Mouse (Mus musculus) liver, embryonic 13.5 days (tissue): Measurements from ENCODE around the gene Hydin. TPM values are rescaled to one million over a fixed set of nuclear protein-coding genes. Genes with fewer than 3 reads are reported as not detected.

Experiments used
- ATAC-seq: fragments of 200-750 bp; cut with Nextera tagmentation; 2 replicates; pipeline ENCODE4 v1.8.0; 2017; ENCODE audit warnings: low read depth, mild to moderate bottlenecking, moderate number of reproducible peaks, moderate library complexity
- DNase-seq: peaks from one replicate; pipeline ENCODE4 v3.0.0; 2022
- H3K27ac ChIP-seq: fragments of 300-500 bp; sonication (generic); 2 replicates; pipeline ENCODE4 v1.5.1; 2015; ENCODE audit warnings: moderate library complexity, mild to moderate bottlenecking, inconsistent platforms
- H3K27me3 ChIP-seq: fragments of 300-500 bp; sonication (generic); 2 replicates; pipeline ENCODE4 v1.6.1; 2015; ENCODE audit warnings: mild to moderate bottlenecking, inconsistent platforms
- H3K36me3 ChIP-seq: fragments of 300-500 bp; sonication (generic); 2 replicates; pipeline ENCODE4 v1.6.1; 2015; ENCODE audit warnings: mild to moderate bottlenecking, inconsistent platforms
- H3K4me1 ChIP-seq: fragments of 300-500 bp; sonication (generic); replicated peaks from 2 replicates; pipeline ENCODE4 v1.6.1; 2015; ENCODE audit warnings: inconsistent platforms
- H3K4me2 ChIP-seq: fragments of 300-500 bp; sonication (generic); 2 replicates; pipeline ENCODE4 v1.6.1; 2015; ENCODE audit warnings: inconsistent platforms, mild to moderate bottlenecking, moderate library complexity
- H3K4me3 ChIP-seq: fragments of 300-500 bp; sonication (generic); replicated peaks from 2 replicates; pipeline ENCODE4 v1.5.1; 2015; ENCODE audit warnings: mild to moderate bottlenecking, inconsistent platforms
- H3K9ac ChIP-seq: fragments of 300-500 bp; sonication (generic); 2 replicates; pipeline ENCODE4 v1.6.1; 2015; ENCODE audit warnings: mild to moderate bottlenecking, inconsistent platforms
- H3K9me3 ChIP-seq: fragments of 300-500 bp; sonication (generic); replicated peaks from 2 replicates; pipeline ENCODE4 v1.6.1; 2016; ENCODE audit warnings: inconsistent platforms
- WGBS: fragments of 180-500 bp; shearing (Covaris S2); methylation state at CpG from one replicate; pipeline ENCODE4 v1.1.7; 2015; ENCODE audit not compliant: insufficient replicate concordance; 5-methylcytosine and 5-hydroxymethylcytosine counted together
- polyA plus RNA-seq: library from polyadenylated mRNA; unstranded; fragments of >200 nt; fragmentation: Nextera tagmentation; extraction: Ambion mirVana; gene quantifications from 2 replicates; pipeline ENCODE4 v1.2.1, GENCODE M21; 2015

Gene Hydin
- polyA plus RNA-seq, 1 experiment from 2014 or later: 0.06 TPM

- Histone ChIP-seq H3K27ac (no peak overlapping the region), H3K4me2 (no peak overlapping the region), H3K27me3 (no peaks in the 10 kb centered on the region), H3K9ac (no peak overlapping the region), H3K36me3 (peaks cover 83% of the 10 kb centered on the region), H3K9me3 (no peaks in the 10 kb centered on the region), H3K4me1 (no peaks in the 10 kb centered on the region), H3K4me3 (no peak overlapping the region)
- DNase-seq (no peak), ATAC-seq (no peak)
- WGBS: 88% methylated on average over 6 of the region's 6 CpGs
These were observed 369.4 kb downstream of the Hydin start for GRCm38 (mm10) chr8:110636182-110636581.

GRCm38 (mm10) chr8:110642331-110642730 is 375.6 kb downstream of the Hydin start:
- Histone ChIP-seq H3K4me3 (no peak overlapping the region), H3K9ac (no peak overlapping the region), H3K36me3 (peaks cover 60% of the 10 kb centered on the region), H3K4me2 (no peak overlapping the region), H3K27me3 (no peaks in the 10 kb centered on the region), H3K4me1 (no peaks in the 10 kb centered on the region), H3K27ac (no peak overlapping the region), H3K9me3 (no peaks in the 10 kb centered on the region)
- DNase-seq (no peak), ATAC-seq (no peak)
- 88% methylated on average over 5 of the region's 5 CpGs for WGBS

GRCm38 (mm10) chr8:110643177-110643576 is 376.4 kb downstream of the Hydin start:
- DNase-seq: no peak
- Histone ChIP-seq H3K4me3 (no peak overlapping the region), H3K27me3 (no peaks in the 10 kb centered on the region), H3K36me3 (peaks cover 52% of the 10 kb centered on the region), H3K4me1 (no peaks in the 10 kb centered on the region), H3K9ac (no peak overlapping the region), H3K4me2 (no peak overlapping the region), H3K9me3 (no peaks in the 10 kb centered on the region), H3K27ac (no peak overlapping the region)
- no peak for ATAC-seq
- 65% methylated on average over 4 of the region's 4 CpGs for WGBS

DNA sequence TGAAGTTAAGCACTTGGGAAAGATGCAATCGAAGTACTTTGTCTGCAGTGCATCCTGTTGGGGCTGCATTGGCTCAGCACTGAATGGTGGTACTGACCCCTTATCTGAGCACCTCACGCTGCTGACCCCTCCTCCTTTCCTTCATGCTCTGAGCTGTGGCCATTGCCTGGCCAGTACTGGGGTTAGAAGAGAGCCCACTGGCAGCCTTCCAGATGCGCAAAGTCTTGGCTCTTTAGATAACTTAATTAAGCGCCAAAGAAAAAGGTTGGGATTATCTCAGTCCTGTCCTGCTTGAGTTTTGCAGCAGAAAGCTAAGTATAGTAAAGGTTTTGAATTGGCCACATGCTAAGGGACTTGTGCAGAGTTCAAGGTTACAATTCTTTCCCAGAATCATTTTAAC is 377.6 kb downstream of the Hydin start:
- H3K36me3 ChIP-seq: peaks cover 50% of the 10 kb centered on the region
- no peaks in the 10 kb centered on the region for H3K4me1 ChIP-seq
- DNase-seq (no peak), ATAC-seq (no peak)
- no peak overlapping the region for H3K9ac ChIP-seq
- no peak overlapping the region for H3K4me2 ChIP-seq
- 73% methylated on average over 4 of the region's 4 CpGs for WGBS
- no peaks in the 10 kb centered on the region for H3K9me3 ChIP-seq
- no peak overlapping the region for H3K4me3 ChIP-seq
- H3K27ac ChIP-seq: no peak overlapping the region
- no peaks in the 10 kb centered on the region for H3K27me3 ChIP-seq

GRCm38 (mm10) chr8:110644901-110645300 is 378.1 kb downstream of the Hydin start:
- Histone ChIP-seq H3K4me1 (no peaks in the 10 kb centered on the region), H3K27ac (no peak overlapping the region), H3K4me3 (no peak overlapping the region), H3K9me3 (no peaks in the 10 kb centered on the region), H3K36me3 (peaks cover 51% of the 10 kb centered on the region), H3K9ac (no peak overlapping the region), H3K4me2 (no peak overlapping the region), H3K27me3 (no peaks in the 10 kb centered on the region)
- 88% methylated on average over 2 of the region's 2 CpGs for WGBS
- no peak for ATAC-seq
- DNase-seq: no peak

DNA sequence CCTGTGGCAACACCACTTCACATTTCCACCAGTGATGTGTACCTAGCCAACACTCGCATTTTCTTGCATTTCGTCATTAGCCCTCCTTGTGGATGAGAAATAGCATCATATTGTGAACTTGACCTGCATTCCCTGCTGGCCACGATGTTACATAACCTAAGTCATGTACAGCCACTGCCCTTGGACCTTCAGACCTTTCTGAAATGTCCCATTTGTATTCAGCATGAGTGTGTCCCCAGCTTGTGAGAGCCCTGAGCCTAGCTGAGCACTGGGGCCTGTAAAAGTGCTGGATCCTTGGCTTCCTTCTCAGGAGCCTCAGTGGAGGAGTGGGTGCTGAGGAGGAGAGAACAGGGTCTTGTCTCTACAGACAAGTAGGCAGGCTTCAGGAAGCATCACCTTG is 378.6 kb downstream of the Hydin start:
- Histone ChIP-seq H3K4me2 (no peak overlapping the region), H3K4me1 (no peaks in the 10 kb centered on the region), H3K27ac (no peak overlapping the region), H3K36me3 (peaks cover 50% of the 10 kb centered on the region), H3K27me3 (no peaks in the 10 kb centered on the region), H3K9me3 (no peaks in the 10 kb centered on the region), H3K4me3 (no peak overlapping the region), H3K9ac (no peak overlapping the region)
- no peak for DNase-seq
- ATAC-seq: no peak
- 74% methylated on average over 3 of the region's 3 CpGs for WGBS

GRCm38 (mm10) chr8:110646064-110646463 is 379.3 kb downstream of the Hydin start:
- WGBS: 41% methylated on average over 6 of the region's 6 CpGs
- Histone ChIP-seq H3K9ac (no peak overlapping the region), H3K27me3 (no peaks in the 10 kb centered on the region), H3K9me3 (no peaks in the 10 kb centered on the region), H3K27ac (no peak overlapping the region), H3K36me3 (peaks cover 56% of the 10 kb centered on the region), H3K4me1 (no peaks in the 10 kb centered on the region), H3K4me3 (no peak overlapping the region), H3K4me2 (no peak overlapping the region)
- peak; percentile 4 for DNase-seq
- 0 out of 2 replicates have a peak, but pooled peaks have one; percentile 43 for ATAC-seq

GRCm38 (mm10) chr8:110648577-110648976 is 381.8 kb downstream of the Hydin start:
- DNase-seq: no peak
- peaks cover 55% of the 10 kb centered on the region for H3K36me3 ChIP-seq
- no peak overlapping the region for H3K4me2 ChIP-seq
- H3K9me3 ChIP-seq: no peaks in the 10 kb centered on the region
- H3K9ac ChIP-seq: no peak overlapping the region
- H3K4me3 ChIP-seq: no peak overlapping the region
- H3K27ac ChIP-seq: no peak overlapping the region
- H3K4me1 ChIP-seq: no peaks in the 10 kb centered on the region
- no peaks in the 10 kb centered on the region for H3K27me3 ChIP-seq
- WGBS: 85% methylated on average over 3 of the region's 3 CpGs
- no peak for ATAC-seq

- WGBS: 81% methylated on average over 6 of the region's 6 CpGs
- Histone ChIP-seq H3K9me3 (no peaks in the 10 kb centered on the region), H3K27ac (no peak overlapping the region), H3K9ac (no peak overlapping the region), H3K4me3 (no peak overlapping the region), H3K36me3 (peaks cover 59% of the 10 kb centered on the region), H3K4me2 (no peak overlapping the region), H3K4me1 (no peaks in the 10 kb centered on the region), H3K27me3 (no peaks in the 10 kb centered on the region)
- no peak for ATAC-seq
- DNase-seq: no peak
These were observed 382.5 kb downstream of the Hydin start for GRCm38 (mm10) chr8:110649286-110649685.

- H3K4me2 ChIP-seq: no peak overlapping the region
- H3K4me3 ChIP-seq: no peak overlapping the region
- no peak overlapping the region for H3K27ac ChIP-seq
- peaks cover 58% of the 10 kb centered on the region for H3K36me3 ChIP-seq
- ATAC-seq (no peak), DNase-seq (no peak)
- H3K9ac ChIP-seq: no peak overlapping the region
- 76% methylated on average over 9 of the region's 9 CpGs for WGBS
- no peaks in the 10 kb centered on the region for H3K27me3 ChIP-seq
- H3K9me3 ChIP-seq: no peaks in the 10 kb centered on the region
- H3K4me1 ChIP-seq: no peaks in the 10 kb centered on the region
These were observed 384.1 kb downstream of the Hydin start for GRCm38 (mm10) chr8:110650838-110651237.

- Histone ChIP-seq H3K4me3 (no peak overlapping the region), H3K27ac (no peak overlapping the region), H3K9me3 (no peaks in the 10 kb centered on the region), H3K4me1 (no peaks in the 10 kb centered on the region), H3K27me3 (no peaks in the 10 kb centered on the region), H3K9ac (no peak overlapping the region), H3K36me3 (peaks cover 57% of the 10 kb centered on the region), H3K4me2 (no peak overlapping the region)
- WGBS: 78% methylated on average over 4 of the region's 4 CpGs
- DNase-seq (no peak), ATAC-seq (no peak)
These were observed 385.1 kb downstream of the Hydin start for GRCm38 (mm10) chr8:110651847-110652246.

DNA sequence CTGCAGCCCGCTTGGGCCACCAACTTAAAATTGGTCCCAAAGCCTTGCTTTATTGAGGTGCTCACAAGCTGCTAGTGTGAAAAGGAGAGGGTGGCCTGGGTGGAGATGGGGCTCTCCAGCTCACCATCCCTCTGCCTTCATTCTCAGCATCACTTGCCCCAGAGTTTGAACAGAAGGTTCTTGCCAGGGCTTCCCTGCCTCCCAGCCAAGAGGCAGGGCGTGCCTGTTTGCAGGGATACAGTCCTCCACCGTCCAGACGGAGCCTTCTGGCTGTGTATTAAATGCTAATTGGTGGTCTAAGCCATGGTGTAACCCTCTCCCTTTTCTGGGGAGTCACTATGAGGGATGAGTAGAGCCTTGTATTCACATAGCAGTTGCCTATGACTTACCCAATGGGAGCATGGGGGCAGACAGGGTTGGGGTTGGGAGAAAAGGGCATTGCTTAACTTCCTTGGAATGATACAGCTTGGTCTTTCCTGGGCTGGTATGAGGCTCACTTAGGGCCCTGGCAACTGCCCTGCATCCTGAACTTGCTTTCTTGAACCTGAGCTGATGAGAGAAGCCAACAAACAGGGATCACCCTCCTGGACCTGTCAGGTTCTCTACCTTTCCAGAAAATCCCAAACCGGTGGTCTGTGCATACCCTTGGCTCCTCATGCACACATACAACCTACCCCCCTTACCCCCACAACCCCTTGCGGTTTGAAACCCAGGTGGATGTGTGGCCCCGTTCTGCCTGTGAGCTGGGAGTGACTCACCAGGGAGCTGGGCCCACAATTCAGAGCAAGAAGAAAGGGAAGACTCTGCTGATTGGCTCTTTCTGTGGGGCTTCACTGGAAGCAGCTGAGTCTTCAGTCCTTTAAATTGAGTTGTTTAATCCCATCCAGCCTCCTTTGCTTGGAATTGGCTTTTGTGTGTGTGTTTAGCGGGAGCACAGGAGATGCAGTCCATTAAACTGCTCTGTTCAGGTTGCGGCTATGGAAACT is 387.6 kb downstream of the Hydin start:
- no peak for DNase-seq
- WGBS: 77% methylated on average over 9 of the region's 9 CpGs

More for the DNA sequence above, 387.6 kb downstream of the Hydin start:
- H3K4me3 ChIP-seq: no peak overlapping the region
- no peak overlapping the region for H3K27ac ChIP-seq
- ATAC-seq: no peak
- no peaks in the 10 kb centered on the region for H3K9me3 ChIP-seq
- H3K4me2 ChIP-seq: no peak overlapping the region
- no peaks in the 10 kb centered on the region for H3K27me3 ChIP-seq
- no peak overlapping the region for H3K9ac ChIP-seq
- H3K36me3 ChIP-seq: peaks cover 69% of the 10 kb centered on the region
- no peaks in the 10 kb centered on the region for H3K4me1 ChIP-seq
